Mouse (Mus musculus): ENCODE data around the gene Ibtk. TPM values are rescaled to one million over a fixed set of nuclear protein-coding genes. Genes with fewer than 3 reads are reported as not detected.
A peak's percentile ranks its signal among the peaks of the same experiment; 100 is the strongest.

Ibtk gene
- polyA plus RNA-seq, 1 experiment from 2014 or later: 29.4 TPM

GRCm38 (mm10) chr9:85749922-85750509 is 882 bp upstream of the Ibtk start:
- peak; percentile 34 for ATAC-seq
- peak overlapping the region; percentile 91 for H3K9ac ChIP-seq
- H3K4me3 ChIP-seq (replicated peaks): peak overlapping the region; percentile 86
- peak overlapping the region; percentile 75 for H3K4me2 ChIP-seq (replicated peaks)
- WGBS: 14% methylated on average over 5 of the region's 5 CpGs
- peaks cover 5% of the 10 kb centered on the region; the same call in 1 of the 2 replicates for H3K4me1 ChIP-seq (replicated peaks)
- no peaks in the 10 kb centered on the region for H3K9me3 ChIP-seq
- no peaks in the 10 kb centered on the region for H3K27me3 ChIP-seq (replicated peaks)
- H3K27ac ChIP-seq: peak overlapping the region; percentile 80
- no peaks in the 10 kb centered on the region for H3K36me3 ChIP-seq

GRCm38 (mm10) chr9:85748204-85749141 is 661 bp downstream of the Ibtk start:
- Histone ChIP-seq H3K4me1 (replicated peaks) (peaks cover 5% of the 10 kb centered on the region; the same call in 1 of the 2 replicates), H3K36me3 (no peaks in the 10 kb centered on the region), H3K9ac (peak overlapping the region; percentile 91), H3K4me2 (replicated peaks) (peak overlapping the region; percentile 75), H3K4me3 (replicated peaks) (peak overlapping the region; percentile 86), H3K9me3 (no peaks in the 10 kb centered on the region), H3K27me3 (replicated peaks) (no peaks in the 10 kb centered on the region), H3K27ac (peak overlapping the region; percentile 98)
- WGBS: 1% methylated on average over 43 of the region's 43 CpGs
- peak; percentile 84 for ATAC-seq

- Histone ChIP-seq H3K4me2 (replicated peaks) (no peak overlapping the region), H3K4me1 (replicated peaks) (peaks cover 5% of the 10 kb centered on the region; the same call in 1 of the 2 replicates), H3K36me3 (no peaks in the 10 kb centered on the region), H3K9ac (no peak overlapping the region), H3K4me3 (replicated peaks) (no peak overlapping the region), H3K9me3 (no peaks in the 10 kb centered on the region), H3K27me3 (replicated peaks) (no peaks in the 10 kb centered on the region), H3K27ac (no peak overlapping the region)
- ATAC-seq: no peak
- 85% methylated on average over 2 of the region's 2 CpGs for WGBS
These were observed 3.6 kb downstream of the Ibtk start for GRCm38 (mm10) chr9:85745566-85745965.

- WGBS: 80% methylated on average over 11 of the region's 11 CpGs
- H3K4me3 ChIP-seq (replicated peaks): no peak overlapping the region
- no peak overlapping the region for H3K4me2 ChIP-seq (replicated peaks)
- no peaks in the 10 kb centered on the region for H3K27me3 ChIP-seq (replicated peaks)
- H3K9me3 ChIP-seq: no peaks in the 10 kb centered on the region
- H3K36me3 ChIP-seq: no peaks in the 10 kb centered on the region
- ATAC-seq: no peak
- no peak overlapping the region for H3K9ac ChIP-seq
- no peak overlapping the region for H3K27ac ChIP-seq
- H3K4me1 ChIP-seq (replicated peaks): peaks cover 5% of the 10 kb centered on the region; the same call in 1 of the 2 replicates
These were observed 5.8 kb downstream of the Ibtk start for GRCm38 (mm10) chr9:85743358-85743757.

GRCm38 (mm10) chr9:85742107-85742506 is 7.0 kb downstream of the Ibtk start:
- no peak overlapping the region for H3K9ac ChIP-seq

GRCm38 (mm10) chr9:85739279-85739678 is 9.9 kb downstream of the Ibtk start:
- H3K4me3 ChIP-seq (replicated peaks): no peak overlapping the region
- no peaks in the 10 kb centered on the region for H3K27me3 ChIP-seq (replicated peaks)
- no peak for ATAC-seq
- H3K4me1 ChIP-seq (replicated peaks): no peaks in the 10 kb centered on the region
- H3K27ac ChIP-seq: no peak overlapping the region
- no peaks in the 10 kb centered on the region for H3K9me3 ChIP-seq
- no peak overlapping the region for H3K4me2 ChIP-seq (replicated peaks)
- H3K36me3 ChIP-seq: 0 out of 2 replicates have a peak, but pooled peaks cover 11% of the 10 kb centered on the region
- WGBS: 63% methylated on average over 4 of the region's 4 CpGs
- H3K9ac ChIP-seq: no peak overlapping the region

More at GRCm38 (mm10) chr9:85742107-85742506, 7.0 kb downstream of the Ibtk start:
- WGBS: 88% methylated on average over 4 of the region's 4 CpGs
- no peak for ATAC-seq
- Histone ChIP-seq H3K27me3 (replicated peaks) (no peaks in the 10 kb centered on the region), H3K4me1 (replicated peaks) (no peaks in the 10 kb centered on the region), H3K4me3 (replicated peaks) (no peak overlapping the region), H3K27ac (no peak overlapping the region), H3K36me3 (0 out of 2 replicates have a peak, but pooled peaks cover under 1% of the 10 kb centered on the region), H3K9me3 (no peaks in the 10 kb centered on the region), H3K4me2 (replicated peaks) (no peak overlapping the region)

GRCm38 (mm10) chr9:85734821-85735220 is 14.3 kb downstream of the Ibtk start:
- H3K36me3 ChIP-seq: peaks cover 19% of the 10 kb centered on the region
- H3K4me1 ChIP-seq (replicated peaks): no peaks in the 10 kb centered on the region
- no peaks in the 10 kb centered on the region for H3K9me3 ChIP-seq
- no peak overlapping the region for H3K4me2 ChIP-seq (replicated peaks)
- ATAC-seq: peak; percentile 31; the same call in 1 of the 2 replicates
- H3K4me3 ChIP-seq (replicated peaks): no peak overlapping the region
- 66% methylated on average over 4 of the region's 4 CpGs for WGBS
- H3K27ac ChIP-seq: no peak overlapping the region
- no peaks in the 10 kb centered on the region for H3K27me3 ChIP-seq (replicated peaks)
- no peak overlapping the region for H3K9ac ChIP-seq

GRCm38 (mm10) chr9:85724078-85724477 is 25.1 kb downstream of the Ibtk start:
- no peak overlapping the region for H3K9ac ChIP-seq
- ATAC-seq: no peak
- H3K27me3 ChIP-seq (replicated peaks): no peaks in the 10 kb centered on the region
- H3K9me3 ChIP-seq: no peaks in the 10 kb centered on the region
- H3K4me2 ChIP-seq (replicated peaks): no peak overlapping the region
- H3K36me3 ChIP-seq: peaks cover 31% of the 10 kb centered on the region
- H3K27ac ChIP-seq: no peak overlapping the region
- no peak overlapping the region for H3K4me3 ChIP-seq (replicated peaks)
- WGBS: 94% methylated on average over 9 of the region's 9 CpGs
- H3K4me1 ChIP-seq (replicated peaks): no peaks in the 10 kb centered on the region

GRCm38 (mm10) chr9:85717336-85717735 is 31.8 kb downstream of the Ibtk start:
- H3K27me3 ChIP-seq (replicated peaks): no peaks in the 10 kb centered on the region
- H3K36me3 ChIP-seq: peaks cover 28% of the 10 kb centered on the region
- no peaks in the 10 kb centered on the region for H3K4me1 ChIP-seq (replicated peaks)
- no peak overlapping the region for H3K27ac ChIP-seq
- H3K4me3 ChIP-seq (replicated peaks): no peak overlapping the region
- 90% methylated on average over 7 of the region's 7 CpGs for WGBS
- no peak overlapping the region for H3K9ac ChIP-seq
- H3K9me3 ChIP-seq: no peaks in the 10 kb centered on the region
- no peak overlapping the region for H3K4me2 ChIP-seq (replicated peaks)
- ATAC-seq: no peak

GRCm38 (mm10) chr9:85707302-85707701 is 41.8 kb downstream of the Ibtk start:
- peaks cover 32% of the 10 kb centered on the region for H3K36me3 ChIP-seq
- 93% methylated on average over 6 of the region's 6 CpGs for WGBS
- no peak for ATAC-seq

GRCm38 (mm10) chr9:85701981-85702380 is 47.2 kb downstream of the Ibtk start:
- H3K36me3 ChIP-seq: peaks cover 13% of the 10 kb centered on the region

More at GRCm38 (mm10) chr9:85707302-85707701, 41.8 kb downstream of the Ibtk start:
- H3K9ac ChIP-seq: no peak overlapping the region
- H3K4me3 ChIP-seq (replicated peaks): no peak overlapping the region
- H3K27me3 ChIP-seq (replicated peaks): no peaks in the 10 kb centered on the region
- H3K4me2 ChIP-seq (replicated peaks): no peak overlapping the region
- H3K27ac ChIP-seq: no peak overlapping the region
- no peaks in the 10 kb centered on the region for H3K4me1 ChIP-seq (replicated peaks)
- H3K9me3 ChIP-seq: no peaks in the 10 kb centered on the region

GRCm38 (mm10) chr9:85695606-85696005 is 53.5 kb downstream of the Ibtk start:
- H3K9me3 ChIP-seq: no peaks in the 10 kb centered on the region
- peaks cover 9% of the 10 kb centered on the region for H3K36me3 ChIP-seq

More at GRCm38 (mm10) chr9:85701981-85702380, 47.2 kb downstream of the Ibtk start:
- ATAC-seq: no peak
- WGBS: 83% methylated on average over 5 of the region's 5 CpGs
- Histone ChIP-seq H3K27me3 (replicated peaks) (no peaks in the 10 kb centered on the region), H3K27ac (no peak overlapping the region), H3K4me3 (replicated peaks) (no peak overlapping the region), H3K9me3 (no peaks in the 10 kb centered on the region), H3K9ac (no peak overlapping the region), H3K4me2 (replicated peaks) (no peak overlapping the region), H3K4me1 (replicated peaks) (no peaks in the 10 kb centered on the region)

More at GRCm38 (mm10) chr9:85695606-85696005, 53.5 kb downstream of the Ibtk start:
- H3K4me2 ChIP-seq (replicated peaks): no peak overlapping the region
- no peak overlapping the region for H3K4me3 ChIP-seq (replicated peaks)
- H3K4me1 ChIP-seq (replicated peaks): no peaks in the 10 kb centered on the region
- no peaks in the 10 kb centered on the region for H3K27me3 ChIP-seq (replicated peaks)
- no peak overlapping the region for H3K9ac ChIP-seq
- no peak overlapping the region for H3K27ac ChIP-seq
- 82% methylated on average over 3 of the region's 3 CpGs for WGBS
- no peak for ATAC-seq
